Mouse (Mus musculus): ENCODE measurements around the gene Gpx2.

Gpx2 gene

DNA sequence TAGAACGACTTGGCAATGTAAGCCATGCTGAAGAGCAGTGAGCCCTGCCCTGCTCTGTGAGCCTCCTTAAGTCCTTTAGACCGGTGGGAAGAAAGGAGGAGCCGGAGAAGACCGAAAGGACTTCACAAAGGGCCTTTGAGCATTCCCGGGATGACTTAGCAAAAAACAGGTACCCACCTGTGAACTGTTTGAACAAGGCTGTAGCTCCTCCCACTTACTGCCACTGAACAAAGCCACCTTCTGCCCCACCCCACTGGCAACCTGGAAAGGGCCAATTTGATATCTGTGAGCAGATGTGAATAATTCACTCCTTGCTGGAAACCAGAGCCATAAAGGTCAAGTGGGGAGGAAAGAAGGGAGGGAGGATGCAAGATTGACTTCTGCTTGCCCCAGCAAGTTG is at the start of gene Gpx2:
TSS of gene Gpx2 (minus strand) at position 205 of the 400 bp plus-strand sequence.
- DNase-seq, result no peak

DNA sequence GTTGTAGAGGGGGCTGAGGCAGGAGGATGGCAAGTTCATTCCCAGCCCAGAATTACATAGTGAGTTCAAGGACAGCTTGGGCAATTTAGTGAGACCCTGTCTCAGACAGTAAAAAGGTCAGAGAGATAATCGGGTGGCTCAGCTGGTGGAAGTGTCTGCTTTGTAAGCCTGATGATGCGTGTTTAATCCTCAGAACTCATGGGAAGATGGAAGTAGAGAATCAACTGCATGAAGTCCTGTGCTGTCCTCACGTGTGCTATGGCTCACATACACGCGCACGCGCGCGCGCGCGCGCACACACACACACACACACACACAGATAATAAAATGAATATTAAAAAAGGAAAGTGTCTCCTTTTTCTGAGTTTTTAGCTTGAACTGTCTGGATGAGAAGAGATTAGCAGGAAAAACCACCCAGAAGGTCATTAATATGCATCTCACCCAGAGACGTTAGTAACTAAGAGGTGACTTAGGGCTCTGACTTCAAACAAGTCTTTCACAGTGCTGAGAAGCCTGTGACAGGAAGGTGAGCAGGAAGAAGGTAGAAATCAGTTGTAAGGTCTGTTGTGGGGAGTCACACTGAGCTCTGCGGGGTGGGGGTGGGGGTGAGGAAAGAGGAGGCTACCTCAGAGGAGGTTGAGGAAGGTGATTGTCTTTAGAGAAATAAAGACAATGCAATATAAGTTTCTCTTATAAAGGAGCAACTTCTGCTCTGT is 49.1 kb upstream of the Gpx2 start:
- no peak for DNase-seq

DNA sequence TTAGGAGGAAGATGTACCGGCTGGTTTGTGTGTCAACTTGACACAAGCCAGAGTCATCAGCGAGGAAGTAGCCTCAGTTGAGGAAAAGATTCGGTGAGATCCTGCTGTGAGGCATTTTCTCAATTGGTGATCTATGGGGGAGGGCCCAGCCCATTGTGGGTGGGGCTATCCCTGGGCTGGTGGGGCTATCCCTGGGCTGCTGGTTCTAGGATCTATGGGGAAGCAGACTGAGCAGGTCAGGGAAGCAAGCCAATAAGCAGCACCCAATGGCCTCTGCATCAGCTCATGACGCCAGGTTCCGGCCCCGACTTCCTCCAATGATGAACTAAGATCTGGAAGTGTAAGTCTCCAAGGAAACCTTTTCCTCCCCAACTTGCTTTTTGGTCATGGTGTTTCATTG is 44.7 kb upstream of the Gpx2 start:
- no peak for DNase-seq

DNA sequence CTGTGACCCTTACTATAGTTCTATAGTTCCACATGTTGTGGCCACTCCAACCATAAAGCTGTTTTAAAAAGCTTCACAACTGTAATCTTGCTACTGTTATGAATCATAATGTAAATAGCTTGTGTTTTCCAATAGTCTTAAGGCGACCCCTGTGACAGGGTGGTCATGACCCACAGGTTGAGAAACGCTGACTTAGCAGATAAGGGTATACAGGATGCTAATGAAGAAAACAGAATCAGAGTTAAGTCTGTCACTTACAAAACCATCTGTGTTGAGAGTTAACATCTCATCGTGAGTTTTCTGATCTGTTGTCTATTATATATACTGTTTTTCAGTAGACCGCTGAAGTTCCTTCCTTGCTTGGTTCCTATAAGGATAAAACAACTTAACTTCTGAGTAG is 43.9 kb upstream of the Gpx2 start:
- no peak for DNase-seq

DNA sequence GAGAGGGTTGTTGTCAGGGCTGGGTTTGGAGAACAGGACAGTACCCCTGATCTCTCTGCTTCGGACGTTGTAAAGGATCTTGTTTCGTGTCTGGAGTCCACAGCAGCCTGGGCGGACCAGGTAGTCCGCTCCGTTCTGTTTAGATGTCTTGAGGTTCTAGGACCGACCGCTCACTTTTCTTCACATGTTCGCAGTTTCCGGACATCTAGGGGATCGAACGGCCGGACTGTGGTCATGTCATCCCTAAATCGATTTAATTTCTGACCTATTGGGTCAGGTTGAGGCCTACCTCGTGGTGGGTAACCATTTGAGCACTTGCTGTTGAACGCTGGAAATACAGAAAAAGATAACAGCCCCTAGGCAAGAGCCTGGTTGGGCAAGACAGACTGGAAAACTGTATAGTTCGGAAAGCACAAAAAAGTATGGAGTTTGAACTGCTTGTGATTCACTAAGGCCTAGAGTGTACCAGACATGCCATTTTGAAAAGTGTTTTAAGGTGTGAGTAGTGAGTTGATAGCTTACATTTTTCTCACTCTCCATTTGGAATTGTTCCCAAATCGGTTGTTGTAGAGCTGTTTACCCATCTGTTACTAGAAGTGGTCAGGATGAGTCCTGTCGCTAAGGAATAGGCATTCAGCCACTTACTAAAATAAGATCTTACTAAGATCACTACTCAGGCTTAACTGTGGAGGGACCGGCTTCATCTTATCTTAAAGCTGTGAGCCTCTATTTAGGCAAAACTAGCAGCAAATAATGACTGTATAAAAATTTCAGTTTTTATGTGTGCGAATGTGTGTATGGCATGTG is 42.7 kb upstream of the Gpx2 start:
- no peak for DNase-seq

DNA sequence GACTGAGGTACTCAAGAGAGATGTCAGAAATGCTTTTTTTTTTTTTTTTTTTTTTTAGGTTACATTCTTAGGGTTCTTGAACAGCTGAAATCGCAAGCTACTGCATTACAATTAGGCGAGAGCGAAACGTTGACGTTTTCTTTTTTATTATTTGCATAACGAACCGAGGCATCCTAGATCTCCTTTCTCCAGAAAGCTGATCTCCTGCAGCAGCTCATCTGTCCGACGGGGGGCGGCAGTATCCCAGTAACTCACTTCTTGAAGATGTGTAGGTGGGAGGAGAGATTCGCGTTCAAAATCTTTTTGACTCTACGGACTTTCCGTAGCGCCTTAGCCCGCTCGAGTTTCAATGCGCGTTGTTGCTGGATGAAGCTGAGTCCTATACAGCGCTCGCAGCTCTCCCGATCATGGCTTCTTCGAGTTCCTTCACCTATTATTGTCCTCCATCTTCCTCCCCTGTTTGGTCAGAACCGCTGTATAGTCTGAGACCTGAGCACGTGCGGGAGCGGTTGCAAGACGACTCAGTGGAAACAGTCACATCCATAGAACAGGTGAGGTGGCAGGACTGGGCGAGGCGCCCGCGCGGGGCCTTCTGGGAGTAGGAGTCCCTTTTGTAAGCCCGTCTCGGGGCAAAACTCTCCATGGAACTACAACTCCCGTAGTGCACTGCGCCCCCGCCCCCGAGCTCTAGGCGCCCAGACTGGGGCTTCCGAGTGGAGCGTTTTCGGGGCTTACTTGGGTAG is 41.9 kb upstream of the Gpx2 start:
- peak; percentile 97 for DNase-seq

DNA sequence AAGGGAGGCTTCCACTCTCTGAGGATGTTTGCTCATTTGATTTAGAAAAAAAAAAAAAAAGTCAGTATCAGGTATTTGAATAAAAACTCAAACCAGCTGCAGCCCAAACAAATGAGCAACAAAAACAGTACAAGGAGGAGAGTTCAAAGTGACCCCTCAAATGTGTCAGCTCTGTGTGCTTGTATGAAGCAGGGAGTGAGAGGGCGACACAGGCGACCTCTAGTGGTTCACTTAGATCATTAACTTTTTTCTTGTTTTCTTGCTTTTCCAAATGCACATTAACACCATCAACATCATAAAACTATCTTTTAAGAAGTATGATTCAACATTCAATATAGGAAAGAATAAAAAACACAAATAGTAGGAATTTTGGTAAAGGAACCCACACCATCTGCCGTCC is 37.4 kb upstream of the Gpx2 start:
- DNase-seq, result peak; percentile 23

DNA sequence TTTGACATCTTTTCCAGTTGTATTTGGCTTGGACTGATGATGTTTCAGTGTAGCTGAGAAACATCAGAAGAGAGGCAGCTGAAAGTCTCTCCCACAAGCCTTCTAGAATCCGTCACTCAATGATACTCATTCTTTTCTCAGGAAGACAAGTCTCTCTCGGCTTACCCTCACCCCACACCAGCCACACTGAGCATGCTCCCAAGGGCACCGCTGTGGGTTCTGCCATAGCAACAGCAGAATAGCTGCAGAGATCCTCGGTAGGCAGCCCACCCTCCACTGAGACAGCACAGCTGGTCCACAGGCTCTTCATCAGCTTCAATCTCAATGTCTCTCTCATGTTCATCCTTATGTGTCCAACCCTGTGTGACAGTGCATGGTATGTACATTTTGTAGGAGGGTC is 29.9 kb upstream of the Gpx2 start:
- no peak for DNase-seq

DNA sequence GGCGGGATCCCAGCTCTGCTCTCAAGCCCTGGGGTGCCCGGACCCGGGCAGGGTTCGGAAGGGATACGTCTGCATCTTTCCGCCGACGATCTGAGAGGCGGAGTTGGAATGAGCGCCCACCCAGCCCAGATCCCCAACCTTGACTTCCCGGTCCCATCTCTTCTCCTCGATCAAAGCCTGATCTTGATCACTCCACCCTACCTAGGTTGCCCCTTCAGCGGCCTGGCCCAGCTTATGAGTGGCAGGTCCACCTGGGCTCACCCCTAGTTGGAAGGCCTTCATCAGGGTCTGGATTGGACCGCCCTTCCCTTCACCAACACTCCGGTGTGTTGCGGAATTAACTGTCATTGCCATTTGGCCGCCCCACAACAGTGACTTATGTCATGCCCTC is 27.3 kb upstream of the Gpx2 start, which contains the start of gene Rab15:
TSS of gene Rab15 (minus strand) at position 258 of the 391 bp plus-strand sequence.
- no peak for DNase-seq

- peak; percentile 17 for DNase-seq
Observed at GRCm38 (mm10) chr12:76822002-76822650, 26.8 kb upstream of the Gpx2 start.

DNA sequence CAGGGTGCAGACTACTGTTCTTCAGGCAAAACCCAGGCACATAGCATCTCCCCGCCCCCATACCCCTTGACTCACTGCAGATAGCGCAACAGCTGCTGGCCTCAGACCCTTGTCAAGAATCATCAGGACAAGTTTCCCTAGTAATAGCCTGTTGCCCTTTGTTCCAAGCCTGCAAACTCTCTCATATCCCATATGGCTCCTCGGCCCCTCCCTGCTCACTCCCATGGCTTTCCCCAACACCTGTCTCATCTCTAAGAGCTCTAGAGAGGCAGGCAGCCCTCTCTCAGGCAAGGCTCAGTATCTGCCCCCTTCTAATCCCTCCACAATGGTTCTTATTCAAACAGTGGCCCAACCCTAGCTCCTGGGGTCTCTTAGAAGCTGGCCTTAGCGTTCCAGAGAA is 25.3 kb upstream of the Gpx2 start:
- DNase-seq, result no peak

DNA sequence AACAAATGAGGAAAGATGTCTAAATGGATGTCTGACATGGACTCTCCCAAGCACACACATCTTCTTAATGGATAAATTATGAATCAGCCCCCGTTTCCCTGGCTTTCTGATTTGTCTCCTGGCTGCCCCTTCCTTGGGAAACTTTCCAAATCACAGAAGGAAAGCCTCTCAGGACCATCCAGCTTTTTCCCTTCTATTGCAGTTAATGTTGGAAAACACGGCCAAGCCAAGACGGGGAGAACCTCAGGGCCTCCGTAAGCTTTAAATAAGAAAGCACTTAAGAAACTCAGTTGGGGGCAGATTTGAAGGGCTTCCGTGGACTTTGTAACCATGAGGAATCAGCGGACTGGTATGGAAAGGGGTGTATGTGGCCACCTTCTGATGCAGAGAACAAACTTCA is 24.5 kb upstream of the Gpx2 start:
- DNase-seq, result no peak

DNA sequence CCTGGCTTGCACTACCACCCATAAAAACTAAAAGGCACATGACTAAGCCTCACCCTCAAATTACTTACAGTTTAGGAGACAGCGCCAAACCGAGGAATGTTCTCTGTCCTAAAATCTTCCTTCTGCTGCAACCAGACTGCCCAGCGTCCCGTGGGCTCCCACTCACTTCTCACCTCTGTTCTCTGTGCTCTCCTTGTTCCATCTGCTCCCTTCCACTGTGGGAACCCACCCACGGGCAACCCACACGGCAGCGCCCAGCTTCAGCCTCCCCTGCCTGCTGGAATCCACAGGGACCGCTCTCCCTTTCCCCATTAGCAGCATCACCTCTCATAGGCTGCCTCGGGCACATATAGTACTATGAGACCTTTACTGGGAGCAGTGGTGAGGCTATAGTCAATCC is 23.6 kb upstream of the Gpx2 start:
- DNase-seq, result no peak

- DNase-seq, result no peak
Observed at GRCm38 (mm10) chr12:76818120-76818519, 22.8 kb upstream of the Gpx2 start.

GRCm38 (mm10) chr12:76817176-76817575 is 21.8 kb upstream of the Gpx2 start:
- DNase-seq, result no peak

GRCm38 (mm10) chr12:76816720-76817119 is 21.4 kb upstream of the Gpx2 start:
- no peak for DNase-seq

GRCm38 (mm10) chr12:76814120-76814519 is 18.8 kb upstream of the Gpx2 start:
- no peak for DNase-seq

DNA sequence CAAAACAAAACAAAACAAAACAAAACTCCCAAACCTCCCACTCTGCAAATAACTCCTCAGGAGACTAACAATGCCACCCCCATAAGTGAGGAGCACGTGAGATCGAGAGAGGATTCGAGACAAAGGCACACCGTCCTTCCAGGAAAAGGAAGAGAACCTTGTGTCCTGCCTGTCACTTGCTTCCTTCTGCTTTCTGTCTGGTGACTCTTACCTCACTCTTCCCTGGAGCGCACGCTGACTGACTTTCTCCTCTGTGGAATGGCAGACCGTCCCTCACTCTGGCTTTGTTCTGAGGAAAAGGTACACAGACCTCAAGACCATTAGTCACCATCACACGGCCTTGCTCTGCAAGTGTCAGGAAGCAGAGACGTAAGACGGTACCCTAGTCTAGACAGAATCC is 18.2 kb upstream of the Gpx2 start:
- DNase-seq, result no peak

DNA sequence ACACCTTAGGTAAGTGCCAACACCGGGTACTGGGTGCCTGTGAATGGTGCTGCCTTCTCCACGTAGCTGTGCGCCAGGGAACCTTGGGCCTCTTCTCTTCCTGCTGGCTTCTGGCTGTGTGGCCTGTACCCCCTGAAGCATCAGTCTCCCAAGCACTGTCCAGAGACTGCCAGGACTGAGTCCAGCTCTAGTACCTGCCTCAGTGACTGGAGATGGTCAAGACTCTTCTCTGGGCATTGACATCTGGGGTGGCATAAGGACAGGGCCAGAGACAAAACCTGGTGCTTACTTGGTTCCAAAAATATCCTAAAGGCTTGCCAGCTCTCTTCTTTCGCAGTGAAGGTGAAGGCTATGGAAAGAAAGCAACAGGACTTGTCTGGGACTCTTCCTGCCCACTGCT is 15.7 kb upstream of the Gpx2 start:
- no peak for DNase-seq

GRCm38 (mm10) chr12:76810491-76810890 is 15.1 kb upstream of the Gpx2 start:
- DNase-seq, result no peak

DNA sequence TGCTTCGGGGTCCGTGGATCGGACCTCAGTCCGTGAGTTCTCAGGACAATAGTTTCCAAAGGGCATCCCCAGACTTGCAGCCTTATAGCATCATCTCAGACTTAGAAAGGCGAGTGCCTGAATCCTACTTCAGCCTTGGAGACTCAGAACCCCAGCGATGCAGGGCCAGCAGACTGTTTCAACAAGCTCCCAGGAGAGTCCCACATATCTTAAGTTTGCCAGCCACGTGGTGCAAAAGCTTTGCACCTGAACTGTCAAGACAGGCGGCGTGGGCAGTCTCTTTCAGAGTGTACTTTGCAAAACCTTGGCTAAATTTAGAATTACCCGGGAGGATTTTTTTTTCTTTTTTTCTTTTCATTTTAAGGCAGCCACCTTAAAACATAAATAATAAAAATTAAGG is 12.4 kb upstream of the Gpx2 start:
- no peak for DNase-seq

DNA sequence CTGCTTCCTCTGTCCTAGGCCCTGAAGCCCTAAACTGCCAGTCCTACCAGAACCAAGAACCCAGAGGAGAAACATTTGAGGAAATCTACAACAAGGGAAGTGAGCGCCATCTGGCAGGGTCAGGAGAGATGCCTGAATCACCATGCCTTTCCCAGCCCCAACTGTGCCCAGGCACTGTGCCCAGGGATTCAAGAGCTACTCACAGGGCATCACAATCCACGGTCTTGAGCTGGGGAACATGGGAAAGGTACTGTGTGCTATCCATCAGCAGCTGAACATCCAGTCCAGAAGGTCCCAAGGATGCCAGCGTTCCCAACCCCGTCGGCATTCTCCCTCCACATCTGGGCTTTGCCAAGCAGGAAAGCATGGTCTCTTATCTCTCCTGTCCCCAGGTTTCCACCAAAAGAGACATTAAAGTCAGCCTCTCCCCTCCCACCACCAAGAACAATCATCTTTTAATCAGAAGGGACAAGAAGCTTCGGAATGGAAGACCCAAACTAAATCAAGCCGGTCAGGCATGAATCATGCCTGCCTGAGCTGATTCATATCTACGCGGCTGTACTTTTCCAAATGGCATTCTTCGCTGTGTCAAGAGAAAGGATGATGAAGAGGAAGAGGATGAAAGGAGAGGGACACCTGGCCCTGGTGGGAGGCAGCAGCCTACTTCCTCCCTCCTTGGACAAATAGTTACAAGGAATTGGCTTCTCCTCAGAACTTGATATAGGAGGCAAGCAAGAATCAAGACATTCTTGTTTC is 9.9 kb upstream of the Gpx2 start:
- no peak for DNase-seq

All from thymus, postnatal 25 days (tissue).